Mouse (Mus musculus): ENCODE measurements around the gene Pnldc1. TPM values are rescaled to one million over a fixed set of nuclear protein-coding genes. Genes with fewer than 3 reads are reported as not detected.

Pnldc1 gene
- polyA plus RNA-seq, 1 experiment: 2.1 TPM

DNA sequence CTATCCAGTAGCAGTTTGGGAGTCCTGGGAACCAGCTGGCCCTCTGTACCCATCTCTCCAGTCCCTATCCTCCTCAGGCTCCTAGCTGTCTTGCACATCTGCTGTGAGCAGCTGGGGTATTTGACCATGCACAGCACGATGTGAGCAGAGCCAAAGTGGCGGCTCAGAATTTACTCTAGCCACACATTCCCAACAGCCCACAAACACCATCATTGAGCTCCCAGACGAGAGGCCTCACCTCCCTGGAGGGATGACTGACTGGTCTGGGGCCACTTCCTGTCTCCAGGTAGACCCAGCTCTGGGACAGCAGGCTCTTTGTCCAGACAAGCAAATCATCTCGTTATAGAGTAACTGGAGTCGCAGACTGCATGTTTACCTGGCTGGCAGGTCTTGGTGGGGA is 64.2 kb downstream of the Pnldc1 start:
- DNase-seq: peak; percentile 31

DNA sequence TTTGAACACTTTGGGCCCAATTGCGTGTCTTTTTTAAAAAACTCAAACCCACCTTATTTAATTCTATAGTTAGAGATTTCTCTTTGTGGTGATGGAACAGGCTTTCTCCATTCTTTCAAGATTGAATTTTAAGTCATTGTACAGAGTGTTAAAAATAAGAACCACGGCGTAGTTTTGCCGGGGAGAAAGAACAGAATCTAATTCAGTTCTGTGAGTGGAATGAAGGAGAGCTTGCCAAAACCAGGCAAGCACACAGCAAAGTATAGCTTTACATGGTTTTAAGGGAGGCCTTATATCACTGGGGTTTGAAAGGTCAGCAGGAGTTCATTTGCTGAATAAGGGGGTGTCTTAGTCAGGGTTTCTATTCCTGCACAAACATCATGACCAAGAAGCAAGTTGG is 65.5 kb downstream of the Pnldc1 start:
- H3K4me3 ChIP-seq (ENCODE audit: insufficient read depth, low read depth, low read length): no peak overlapping the region
- peaks cover 12% of the 10 kb centered on the region for H3K4me1 ChIP-seq (ENCODE audit: control insufficient read depth, insufficient read depth, low read length)
- 89% methylated on average over 4 of the region's 4 CpGs for WGBS
- DNase-seq: no peak
- H3K27ac ChIP-seq (ENCODE audit: insufficient read depth, low read depth, low read length): no peak overlapping the region
- no peaks in the 10 kb centered on the region for H3K27me3 ChIP-seq (replicated peaks; ENCODE audit: control insufficient read depth, insufficient read depth, low read length)
- H3K36me3 ChIP-seq (ENCODE audit: control insufficient read depth, insufficient read depth, low read length): no peaks in the 10 kb centered on the region
- TF ChIP-seq POLR2A (IDR thresholded peaks at IDR 0.05; ENCODE audit: low read depth, low read length) (no peak), CTCF (conservative IDR thresholded peaks at IDR 0.05; ENCODE audit: insufficient read depth, insufficient read length, low read depth, low read length) (no peak)

More for the DNA sequence above, 64.2 kb downstream of the Pnldc1 start:
- Histone ChIP-seq H3K4me1 (ENCODE audit: control insufficient read depth, insufficient read depth, low read length) (peaks cover 12% of the 10 kb centered on the region), H3K27ac (ENCODE audit: insufficient read depth, low read depth, low read length) (peak overlapping the region; percentile 32; the same call in 1 of the 2 replicates), H3K27me3 (replicated peaks; ENCODE audit: control insufficient read depth, insufficient read depth, low read length) (no peaks in the 10 kb centered on the region), H3K4me3 (ENCODE audit: insufficient read depth, low read depth, low read length) (no peak overlapping the region), H3K36me3 (ENCODE audit: control insufficient read depth, insufficient read depth, low read length) (no peaks in the 10 kb centered on the region)
- TF ChIP-seq POLR2A (IDR thresholded peaks at IDR 0.05; ENCODE audit: low read depth, low read length) (no peak), CTCF (conservative IDR thresholded peaks at IDR 0.05; ENCODE audit: insufficient read depth, insufficient read length, low read depth, low read length) (no peak)
- WGBS: 36% methylated on average over 5 of the region's 5 CpGs

DNA sequence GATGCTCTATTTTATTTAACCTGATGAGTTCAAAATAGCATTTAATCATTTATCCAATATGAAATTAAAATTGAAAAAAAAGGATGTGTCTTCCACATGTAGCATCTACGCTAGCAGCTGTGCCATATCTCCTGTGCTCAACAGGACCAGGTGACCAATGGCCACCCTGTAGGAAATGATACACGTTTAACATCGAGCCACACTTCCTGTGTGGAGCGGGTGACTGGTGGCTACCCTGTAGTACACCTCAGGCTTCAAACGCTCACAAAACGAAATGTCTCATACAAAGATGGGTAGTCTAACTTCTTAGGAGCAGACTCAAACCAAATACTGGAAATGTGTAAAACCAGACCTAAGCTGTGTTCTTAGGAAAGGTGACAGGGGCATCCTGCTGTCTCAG is 66.2 kb downstream of the Pnldc1 start:
- Histone ChIP-seq H3K4me1 (ENCODE audit: control insufficient read depth, insufficient read depth, low read length) (peaks cover 12% of the 10 kb centered on the region), H3K36me3 (ENCODE audit: control insufficient read depth, insufficient read depth, low read length) (no peaks in the 10 kb centered on the region), H3K27me3 (replicated peaks; ENCODE audit: control insufficient read depth, insufficient read depth, low read length) (no peaks in the 10 kb centered on the region), H3K4me3 (ENCODE audit: insufficient read depth, low read depth, low read length) (no peak overlapping the region), H3K27ac (ENCODE audit: insufficient read depth, low read depth, low read length) (no peak overlapping the region)
- TF ChIP-seq CTCF (conservative IDR thresholded peaks at IDR 0.05; ENCODE audit: insufficient read depth, insufficient read length, low read depth, low read length) (no peak), POLR2A (IDR thresholded peaks at IDR 0.05; ENCODE audit: low read depth, low read length) (no peak)
- DNase-seq: no peak
- WGBS: 70% methylated on average over 6 of the region's 6 CpGs

DNA sequence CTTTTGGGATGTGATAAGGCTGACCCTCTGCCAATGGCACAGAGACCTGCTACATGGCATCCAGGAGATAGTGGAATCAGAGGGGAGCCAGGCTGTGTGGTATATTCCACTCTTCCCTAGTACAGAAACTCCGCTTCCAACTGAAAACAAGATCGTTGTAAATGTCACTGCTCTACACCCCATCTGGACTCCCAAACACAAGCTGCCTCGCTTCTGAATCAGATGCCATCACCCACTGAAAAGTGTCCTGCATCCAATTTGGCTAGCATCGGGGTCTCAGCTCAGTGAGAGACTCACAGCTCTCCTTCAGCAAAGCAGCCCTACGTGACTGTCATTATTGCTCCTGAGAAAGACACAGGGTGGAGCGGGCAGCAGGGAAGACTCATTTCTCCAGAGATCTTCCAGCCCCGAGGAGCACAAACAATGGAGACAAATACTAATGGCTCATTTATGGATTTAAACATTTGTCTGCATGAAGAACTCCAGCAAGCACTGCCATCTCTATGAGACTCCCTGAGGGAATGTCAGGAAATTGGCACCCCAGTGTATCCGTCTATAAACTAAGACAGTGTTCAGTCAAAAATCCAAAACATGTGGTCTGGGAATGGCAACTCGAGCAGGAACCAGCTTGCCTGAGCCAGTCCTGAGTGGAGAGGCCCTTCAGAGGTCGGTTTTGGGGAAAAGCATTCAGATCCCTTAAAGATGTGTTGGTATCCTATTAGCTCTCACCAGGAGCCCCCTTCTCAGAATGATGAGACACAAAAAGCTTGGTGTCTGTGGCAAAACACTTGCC is 70.4 kb downstream of the Pnldc1 start:
- Histone ChIP-seq H3K27me3 (replicated peaks; ENCODE audit: control insufficient read depth, insufficient read depth, low read length) (no peaks in the 10 kb centered on the region), H3K27ac (ENCODE audit: insufficient read depth, low read depth, low read length) (no peak overlapping the region), H3K36me3 (ENCODE audit: control insufficient read depth, insufficient read depth, low read length) (no peaks in the 10 kb centered on the region), H3K4me3 (ENCODE audit: insufficient read depth, low read depth, low read length) (no peak overlapping the region), H3K4me1 (ENCODE audit: control insufficient read depth, insufficient read depth, low read length) (peaks cover 5% of the 10 kb centered on the region)
- TF ChIP-seq CTCF (conservative IDR thresholded peaks at IDR 0.05; ENCODE audit: insufficient read depth, insufficient read length, low read depth, low read length) (no peak), POLR2A (IDR thresholded peaks at IDR 0.05; ENCODE audit: low read depth, low read length) (no peak)
- no peak for DNase-seq
- 80% methylated on average over 10 of the region's 10 CpGs for WGBS

Other genes with a start within 250 kb of the Pnldc1 start
- gene Slc22a1, start 234.4 kb downstream of the Pnldc1 start, polyA plus RNA-seq (2012; rRNA removed): 468 and 516 TPM in 2 replicates
- 24.8 and 27.0 TPM in 2 replicates for gene Igf2r, start 140.6 kb downstream of the Pnldc1 start, polyA plus RNA-seq (2012; rRNA removed)
- 0.48 and 1.4 TPM in 2 replicates for gene Mas1, start 42.1 kb downstream of the Pnldc1 start, polyA plus RNA-seq (2012; rRNA removed)
- 0.31 and 0.52 TPM in 2 replicates for gene Mrgprh, start 34.2 kb downstream of the Pnldc1 start, polyA plus RNA-seq (2012; rRNA removed)
- 51.8 and 78.4 TPM in 2 replicates for gene Tcp1, start 5.5 kb upstream of the Pnldc1 start, polyA plus RNA-seq (2012; rRNA removed)
- 46.1 and 48.9 TPM in 2 replicates for gene Mrpl18, start 6.1 kb upstream of the Pnldc1 start, polyA plus RNA-seq (2012; rRNA removed)
- gene Acat3, start 30.4 kb upstream of the Pnldc1 start, polyA plus RNA-seq (2012; rRNA removed): 8.4 and 10.3 TPM in 2 replicates
- 44.3 and 54.3 TPM in 2 replicates for gene Acat2, start 50.5 kb upstream of the Pnldc1 start, polyA plus RNA-seq (2012; rRNA removed)
- gene Wtap, start 83.9 kb upstream of the Pnldc1 start, polyA plus RNA-seq (2012; rRNA removed): 17.3 and 23.9 TPM in 2 replicates
- gene Sod2, start 96.6 kb upstream of the Pnldc1 start, polyA plus RNA-seq (2012; rRNA removed): 731 and 1,146 TPM in 2 replicates
- gene Gpr31b, start 142.1 kb upstream of the Pnldc1 start, polyA plus RNA-seq (2012; rRNA removed): 0.11 and 0.22 TPM in 2 replicates
- 0.14 and 0.42 TPM in 2 replicates for gene Tcp10b, start 150.9 kb upstream of the Pnldc1 start, polyA plus RNA-seq (2012; rRNA removed)
- gene Unc93a, start 221.6 kb upstream of the Pnldc1 start, polyA plus RNA-seq (2012; rRNA removed): 0.04 TPM in 1 of 2 replicates, not detected in the other